Mouse (Mus musculus): ENCODE data around the gene Henmt1.

Henmt1 gene

GRCm38 (mm10) chr3:108999173-108999572 is 59.5 kb downstream of the Henmt1 start:
- no peak for DNase-seq

- no peak for DNase-seq
Observed at GRCm38 (mm10) chr3:109005777-109006176, 66.1 kb downstream of the Henmt1 start.

- no peak for DNase-seq
Observed at GRCm38 (mm10) chr3:109008180-109008579, 68.5 kb downstream of the Henmt1 start.

Measured in kidney, postnatal 4 days (tissue).